Mouse (Mus musculus) CH12F3 (cell line): ENCODE data around the gene Hnrnph3.

Experiments
- in situ Hi-C: fragments of 300-500 bp; cut with MboI; formaldehyde crosslinking; loops from 2 replicates; pipeline ENCODE4 v1.14.3; 2020; ENCODE audit warnings: low sequenced_read_pairs

Gene Hnrnph3

DNA sequence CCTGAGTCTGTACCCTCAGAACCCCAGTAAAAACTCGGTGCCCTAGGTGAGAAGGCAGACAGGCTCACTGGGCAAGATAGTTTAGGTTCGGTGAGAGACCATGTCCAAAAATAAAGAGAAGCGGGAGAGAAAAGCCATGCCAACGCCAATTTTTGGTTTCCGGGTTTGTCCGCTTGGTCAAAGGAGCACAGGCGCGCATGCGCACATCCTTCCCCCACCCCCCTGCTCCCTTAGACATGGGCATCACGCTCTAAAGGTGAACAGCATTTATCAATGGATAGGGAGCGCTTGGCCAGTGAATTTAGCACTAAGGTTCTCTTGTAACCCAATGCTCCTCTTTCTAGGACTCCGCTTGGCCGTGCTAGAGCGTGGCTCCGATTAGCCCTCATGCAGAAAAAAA is 33.4 kb downstream of the Hnrnph3 start:
- in situ Hi-C loops = no loop called here

DNA sequence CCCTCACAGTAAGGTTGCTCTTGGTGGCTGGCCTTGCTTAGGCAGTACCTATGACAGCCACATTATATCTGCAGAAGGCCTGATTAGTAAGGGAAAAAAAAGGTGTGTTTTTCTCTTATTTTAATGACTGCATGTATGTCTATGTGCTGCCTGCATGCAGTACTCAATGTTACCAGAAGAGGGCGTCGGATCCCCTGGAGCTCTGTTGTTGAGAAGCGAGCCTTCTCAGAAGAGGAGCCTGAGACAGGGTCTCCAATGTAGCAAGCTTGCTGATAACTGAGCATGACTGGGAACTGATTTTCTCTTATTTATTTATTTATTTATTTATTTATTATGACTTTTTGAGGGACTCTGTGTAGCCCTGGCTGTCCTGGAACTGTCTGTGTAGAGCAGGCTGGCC is 36.7 kb downstream of the Hnrnph3 start:
- in situ Hi-C loops = no loop called here

DNA sequence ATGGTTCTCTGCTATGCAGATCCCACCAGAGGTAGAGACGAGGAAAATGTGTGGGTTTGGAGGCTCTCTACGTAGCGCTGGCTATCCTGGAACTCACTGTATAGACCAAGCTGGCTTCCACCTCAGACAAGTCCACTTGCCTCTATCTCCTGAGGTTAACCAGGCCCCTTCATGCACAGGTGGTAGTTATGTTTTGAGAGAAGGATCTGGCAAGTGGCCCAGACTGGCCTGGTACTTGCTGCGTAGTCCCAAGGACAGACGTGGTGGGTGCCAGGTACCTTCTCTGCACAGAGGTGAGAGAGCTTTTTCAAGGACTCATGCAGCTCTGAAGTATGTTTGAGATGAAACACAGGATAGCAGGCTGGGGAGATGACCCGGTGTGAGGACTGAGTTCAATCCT is 39.5 kb downstream of the Hnrnph3 start:
- in situ Hi-C loops = no loop called here

DNA sequence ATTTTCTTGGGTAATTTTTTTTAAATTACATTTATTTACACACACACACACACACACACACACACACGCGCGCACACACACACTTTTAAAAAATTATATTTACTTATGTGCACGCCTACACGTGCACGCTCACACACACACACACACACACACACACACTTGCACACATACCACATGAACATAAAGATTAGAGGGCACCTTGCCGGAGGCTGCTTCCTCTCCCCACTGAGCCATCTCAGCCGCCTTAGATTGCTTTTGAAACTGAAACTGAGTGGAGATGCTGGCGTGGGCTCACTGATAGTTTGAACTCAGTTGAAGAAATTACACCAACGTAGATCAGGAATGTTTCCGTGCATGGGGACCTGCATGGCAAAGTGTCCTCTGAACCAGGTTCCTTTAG is 39.9 kb downstream of the Hnrnph3 start:
- in situ Hi-C loops = no loop called here

DNA sequence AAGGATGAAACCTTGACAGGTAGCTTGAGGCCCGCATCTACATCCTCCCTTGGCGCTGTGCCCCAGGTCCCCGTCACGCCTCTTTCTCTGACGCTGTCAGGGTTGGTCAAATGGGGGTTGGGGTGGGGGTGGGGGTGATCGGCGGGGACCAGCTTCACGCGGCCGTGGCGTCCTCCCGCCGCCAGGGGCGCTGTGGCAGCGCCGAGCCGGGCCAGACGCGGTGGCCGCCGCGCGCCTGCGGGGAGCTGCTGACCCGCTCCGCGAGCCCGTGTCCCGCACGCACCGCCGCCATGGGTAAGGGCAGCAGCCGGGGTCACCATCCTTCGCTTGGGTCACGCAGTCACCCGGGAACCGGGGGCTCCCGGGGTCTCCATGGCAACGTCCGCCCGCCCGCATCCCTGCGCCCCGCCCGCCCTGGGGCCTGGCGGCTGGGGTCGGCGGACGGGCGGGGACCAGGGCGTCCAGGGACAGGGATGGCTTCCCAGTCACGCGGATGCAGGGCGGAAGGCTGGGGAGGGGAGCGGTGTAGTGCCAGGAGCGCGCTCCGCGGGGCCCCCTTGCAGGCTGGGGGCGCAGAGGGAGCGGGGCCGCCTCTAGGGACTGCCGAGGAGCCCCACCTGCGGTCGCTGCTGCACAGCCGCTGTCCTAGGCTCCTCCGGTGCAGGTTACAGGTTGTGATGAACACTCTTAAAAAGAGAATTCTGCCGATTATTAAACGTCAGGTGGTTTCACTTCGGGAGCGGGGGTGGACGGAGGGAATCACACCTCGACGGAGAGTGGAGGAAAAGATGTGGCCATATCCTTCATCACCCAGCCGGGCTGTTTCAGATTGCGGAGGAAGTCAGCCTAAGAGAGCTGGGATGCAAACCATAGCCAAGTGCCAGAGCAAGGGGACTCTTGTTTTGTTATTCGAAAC is 43.7 kb downstream of the Hnrnph3 start, which contains the start of gene Rufy2:
TSS of gene Rufy2 (plus strand) at position 185 of the 916 bp plus-strand sequence.
- in situ Hi-C loops = no loop called here

DNA sequence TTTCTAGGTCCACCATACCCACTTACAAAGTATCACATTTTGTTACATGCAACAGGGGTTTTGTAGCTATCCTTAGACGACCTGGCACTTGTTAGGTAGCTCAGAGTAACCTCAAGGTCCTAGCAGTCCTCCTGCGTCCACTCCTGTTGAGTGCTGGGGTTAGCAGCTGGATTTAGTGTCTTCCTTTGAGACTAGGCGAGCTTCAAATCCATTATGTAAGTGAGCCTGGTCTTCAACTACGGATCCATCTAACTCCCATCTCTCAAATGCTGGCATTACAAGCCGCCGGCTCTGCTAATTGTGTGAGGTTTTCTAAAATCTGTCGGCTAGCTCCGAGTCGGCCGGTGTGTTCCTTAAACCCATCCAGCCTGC is 44.4 kb downstream of the Hnrnph3 start:
- in situ Hi-C loops = no loop called here

DNA sequence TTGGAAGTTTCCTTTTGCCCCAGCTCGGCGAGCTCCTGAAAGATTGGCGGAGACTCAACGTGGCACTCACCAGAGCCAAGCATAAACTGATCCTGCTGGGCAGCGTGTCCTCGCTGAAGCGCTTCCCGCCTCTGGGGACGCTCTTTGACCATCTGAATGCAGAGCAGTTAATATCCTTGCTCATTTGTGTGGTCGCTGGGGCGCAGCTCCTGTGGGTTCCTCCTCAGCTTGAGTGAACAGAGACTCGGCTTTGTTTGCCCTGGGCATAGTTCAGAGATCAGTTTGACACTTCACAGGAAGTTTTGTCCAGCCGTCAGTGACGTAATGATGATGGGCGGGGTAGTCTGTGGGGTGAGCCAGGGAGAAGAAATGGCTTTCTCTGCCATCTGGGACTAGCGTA is 52.2 kb downstream of the Hnrnph3 start:
- in situ Hi-C loops = no loop called here

DNA sequence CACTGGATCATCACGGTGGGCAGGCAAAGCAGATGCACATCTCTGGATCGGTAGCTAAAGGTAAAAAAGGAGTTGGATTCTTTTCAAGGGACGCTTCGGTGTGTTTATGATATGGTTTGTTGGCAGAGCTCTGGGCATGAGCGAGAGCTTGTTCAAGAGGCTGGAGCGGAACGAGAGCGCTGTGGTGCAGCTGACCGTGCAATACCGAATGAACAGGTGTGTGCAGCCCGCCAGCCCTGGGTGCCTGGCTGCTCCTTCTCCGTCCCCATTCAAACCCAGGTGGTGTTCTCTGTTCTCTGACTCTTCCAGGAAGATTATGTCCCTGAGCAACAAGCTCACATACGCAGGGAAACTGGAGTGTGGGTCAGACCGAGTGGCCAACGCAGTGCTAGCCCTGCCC is 57.7 kb downstream of the Hnrnph3 start:
- in situ Hi-C loops = no loop called here

DNA sequence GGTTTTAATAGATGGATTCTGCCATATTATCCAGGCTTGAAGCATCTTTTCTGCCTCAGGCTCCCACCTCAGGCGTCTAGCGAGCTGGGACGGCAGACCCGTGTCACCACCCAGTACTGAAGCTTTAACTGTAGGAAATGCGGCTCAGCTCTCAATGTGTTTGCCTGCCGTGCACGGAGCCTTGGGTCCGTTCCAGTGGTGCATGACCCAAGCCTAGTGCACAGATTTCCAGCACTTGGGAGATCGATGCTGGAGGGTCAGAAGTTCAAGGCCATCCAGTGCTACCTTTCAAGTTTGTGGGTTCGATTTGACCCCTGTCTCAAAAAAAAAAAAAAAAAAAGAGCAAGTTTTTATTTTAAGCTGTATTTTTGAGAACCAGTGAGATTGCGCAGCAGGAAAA is 58.2 kb downstream of the Hnrnph3 start:
- in situ Hi-C loops = no loop called here
